ENCODE assay signal across 28 mouse cellular contexts in genomic region chr11:109675771-109676170, GRCm38 (mm10). TPM values are rescaled to one million over a fixed set of nuclear protein-coding genes. Genes with fewer than 3 reads are reported as not detected.
"Had no signal": no experiment of that assay in that cellular context is flagged by ENCODE, and none has a peak within 500 bp of the region (broad histone marks: within the 10 kb centered on the region; RNA-seq: fewer than 3 reads in every experiment).

No protein-coding gene starts in this region.

- H3K27me3 ChIP-seq: limb, embryonic 12.5 days; limb, embryonic 13.5 days; limb, embryonic 15.5 days; liver, embryonic 12.5 days; liver, embryonic 13.5 days; liver, embryonic 15.5 days; lung, embryonic 15.5 days; midbrain, embryonic 15.5 days had no signal

- H3K36me3 ChIP-seq: liver, embryonic 13.5 days; lung, embryonic 15.5 days; midbrain, embryonic 15.5 days had no signal

- H3K4me3 ChIP-seq: left cerebral cortex, adult 2 months; limb, embryonic 10.5 days; limb, embryonic 12.5 days; limb, embryonic 13.5 days; limb, embryonic 15.5 days; liver, embryonic 12.5 days; liver, embryonic 13.5 days; liver, embryonic 15.5 days; lung, embryonic 15.5 days; megakaryocyte, embryonic 14.5 days; midbrain, embryonic 10.5 days; midbrain, embryonic 12.5 days; midbrain, embryonic 13.5 days; midbrain, embryonic 15.5 days; myocyte had no signal

- DNase-seq: left cerebral cortex, postnatal 4 days; liver; liver, embryonic 13.5 days; liver, postnatal 0 days; lung, adult 18-20 months; lung, adult 2 months; lung, embryonic 14.5 days; lung, postnatal 10 days; lung, postnatal 14 days; lung, postnatal 36 days; lung, postnatal 4 days; midbrain, embryonic 14.5 days had no signal

- H3K4me1 ChIP-seq: limb, embryonic 10.5 days; limb, embryonic 12.5 days; liver, embryonic 12.5 days; liver, embryonic 13.5 days; liver, embryonic 15.5 days; midbrain, embryonic 12.5 days; midbrain, embryonic 13.5 days; midbrain, embryonic 15.5 days had no signal

- H3K27ac ChIP-seq: left cerebral cortex, adult 2 months; limb, embryonic 10.5 days; limb, embryonic 12.5 days; limb, embryonic 13.5 days; limb, embryonic 15.5 days; liver, embryonic 12.5 days; liver, embryonic 13.5 days; liver, embryonic 14.5 days; liver, embryonic 15.5 days; lung, embryonic 15.5 days; macrophage; midbrain, embryonic 10.5 days; midbrain, embryonic 12.5 days; midbrain, embryonic 13.5 days; midbrain, embryonic 15.5 days had no signal

RNA-seq across cellular contexts. Expression of gene Fam20a, which starts 46.3 kb away (rescaled TPM):
- polyA plus RNA-seq: macrophage had no signal
